Mouse (Mus musculus): Measurements from ENCODE around the gene Csad. TPM values are rescaled to one million over a fixed set of nuclear protein-coding genes. Genes with fewer than 3 reads are reported as not detected.
"Not testable (repeated sequence)": the region's sequence is repeated elsewhere in the genome, so short reads cannot be mapped to it uniquely, and the experiment has no call there.

Csad gene
- polyA plus RNA-seq, 1 experiment from 2014 or later = 153 TPM

GRCm38 (mm10) chr15:102155006-102155405, 49.5 kb downstream of the Csad start:
- H3K27me3 ChIP-seq (ENCODE audit: insufficient read depth, low read length); ATAC-seq (ENCODE audit: low FRiP score, low TSS enrichment): not testable (repeated sequence)
- 85% methylated on average over 6 of the region's 6 CpGs for WGBS

GRCm38 (mm10) chr15:102152646-102153045, 51.9 kb downstream of the Csad start:
- H3K9me3 ChIP-seq (ENCODE audit: low read length) = no peaks in the 10 kb centered on the region
- WGBS = 34% methylated on average over 4 of the region's 4 CpGs
- H3K4me1 ChIP-seq (ENCODE audit: insufficient read depth, low read length) = peaks cover 26% of the 10 kb centered on the region
- H3K4me2 ChIP-seq (replicated peaks; ENCODE audit: low read depth, low read length) = no peak overlapping the region
- H3K27ac ChIP-seq (ENCODE audit: low read length) = no peak overlapping the region
- no peak overlapping the region for H3K9ac ChIP-seq (replicated peaks; ENCODE audit: low read length)
- H3K27me3 ChIP-seq (ENCODE audit: insufficient read depth, low read length) = no peaks in the 10 kb centered on the region
- H3K36me3 ChIP-seq (ENCODE audit: insufficient read depth, low read length) = no peaks in the 10 kb centered on the region
- no peak for ATAC-seq (ENCODE audit: low FRiP score, low TSS enrichment)
- H3K4me3 ChIP-seq (ENCODE audit: low read length) = no peak overlapping the region

More at GRCm38 (mm10) chr15:102155006-102155405, 49.5 kb downstream of the Csad start:
- not testable (repeated sequence) for H3K4me3 ChIP-seq (ENCODE audit: low read length); H3K27ac ChIP-seq (ENCODE audit: low read length); H3K9me3 ChIP-seq (ENCODE audit: low read length); H3K36me3 ChIP-seq (ENCODE audit: insufficient read depth, low read length); H3K9ac ChIP-seq (replicated peaks; ENCODE audit: low read length); H3K4me2 ChIP-seq (replicated peaks; ENCODE audit: low read depth, low read length)
- H3K4me1 ChIP-seq (ENCODE audit: insufficient read depth, low read length) = peaks cover 20% of the 10 kb centered on the region

- ATAC-seq (ENCODE audit: low FRiP score, low TSS enrichment) = no peak
- no peak within 1 kb of the TSS for H3K4me3 ChIP-seq (ENCODE audit: low read length)
- H3K4me2 ChIP-seq (replicated peaks; ENCODE audit: low read depth, low read length) = peak within 1 kb of the TSS; percentile 17
- no peaks in the 10 kb centered on the region for H3K9me3 ChIP-seq (ENCODE audit: low read length)
- peaks cover 22% of the 10 kb centered on the region for H3K4me1 ChIP-seq (ENCODE audit: insufficient read depth, low read length)
- H3K27me3 ChIP-seq (ENCODE audit: insufficient read depth, low read length) = peaks cover 7% of the 10 kb centered on the region
- H3K36me3 ChIP-seq (ENCODE audit: insufficient read depth, low read length) = no peaks in the 10 kb centered on the region
- H3K9ac ChIP-seq (replicated peaks; ENCODE audit: low read length) = 0 out of 2 replicates have a peak within 1 kb of the TSS, but pooled peaks have one; percentile 1
- 38% methylated on average over 20 of the region's 20 CpGs for WGBS
- H3K27ac ChIP-seq (ENCODE audit: low read length) = no peak within 1 kb of the TSS
Observed at GRCm38 (mm10) chr15:102150301-102151135, 54.0 kb downstream of the Csad start, which contains the start of gene Soat2. TSS of gene Soat2 (plus strand) at chr15:102150526.

GRCm38 (mm10) chr15:102149561-102149960, 55.0 kb downstream of the Csad start:
- no peak overlapping the region for H3K9ac ChIP-seq (replicated peaks; ENCODE audit: low read length)
- no peaks in the 10 kb centered on the region for H3K36me3 ChIP-seq (ENCODE audit: insufficient read depth, low read length)
- no peaks in the 10 kb centered on the region for H3K9me3 ChIP-seq (ENCODE audit: low read length)
- H3K27ac ChIP-seq (ENCODE audit: low read length) = no peak overlapping the region
- H3K4me2 ChIP-seq (replicated peaks; ENCODE audit: low read depth, low read length) = no peak overlapping the region
- no peak overlapping the region for H3K4me3 ChIP-seq (ENCODE audit: low read length)
- ATAC-seq (ENCODE audit: low FRiP score, low TSS enrichment) = no peak
- WGBS = 65% methylated on average over 4 of the region's 4 CpGs
- peaks cover 29% of the 10 kb centered on the region for H3K4me1 ChIP-seq (ENCODE audit: insufficient read depth, low read length)
- peaks cover 16% of the 10 kb centered on the region for H3K27me3 ChIP-seq (ENCODE audit: insufficient read depth, low read length)

GRCm38 (mm10) chr15:102147674-102148402, 56.7 kb downstream of the Csad start:
- no peaks in the 10 kb centered on the region for H3K36me3 ChIP-seq (ENCODE audit: insufficient read depth, low read length)
- no peak overlapping the region for H3K4me2 ChIP-seq (replicated peaks; ENCODE audit: low read depth, low read length)
- no peak for ATAC-seq (ENCODE audit: low FRiP score, low TSS enrichment)
- no peak overlapping the region for H3K27ac ChIP-seq (ENCODE audit: low read length)
- H3K4me3 ChIP-seq (ENCODE audit: low read length) = no peak overlapping the region
- WGBS = 54% methylated on average over 16 of the region's 16 CpGs
- peaks cover 45% of the 10 kb centered on the region for H3K4me1 ChIP-seq (ENCODE audit: insufficient read depth, low read length)
- no peaks in the 10 kb centered on the region for H3K9me3 ChIP-seq (ENCODE audit: low read length)
- peaks cover 24% of the 10 kb centered on the region for H3K27me3 ChIP-seq (ENCODE audit: insufficient read depth, low read length)
- H3K9ac ChIP-seq (replicated peaks; ENCODE audit: low read length) = 0 out of 2 replicates have a peak overlapping the region, but pooled peaks have one; percentile 32

GRCm38 (mm10) chr15:102146882-102147281, 57.6 kb downstream of the Csad start:
- Histone ChIP-seq H3K36me3 (ENCODE audit: insufficient read depth, low read length) (no peaks in the 10 kb centered on the region), H3K27ac (ENCODE audit: low read length) (no peak overlapping the region), H3K4me1 (ENCODE audit: insufficient read depth, low read length) (peaks cover 45% of the 10 kb centered on the region), H3K9ac (replicated peaks; ENCODE audit: low read length) (no peak overlapping the region), H3K4me2 (replicated peaks; ENCODE audit: low read depth, low read length) (no peak overlapping the region), H3K4me3 (ENCODE audit: low read length) (no peak overlapping the region), H3K27me3 (ENCODE audit: insufficient read depth, low read length) (peaks cover 24% of the 10 kb centered on the region), H3K9me3 (ENCODE audit: low read length) (no peaks in the 10 kb centered on the region)
- 0 out of 2 replicates have a peak, but pooled peaks have one; percentile 35 for ATAC-seq (ENCODE audit: low FRiP score, low TSS enrichment)
- 0% methylated on average over 1 of the region's 1 CpGs for WGBS

- H3K4me2 ChIP-seq (replicated peaks; ENCODE audit: low read depth, low read length) = no peak overlapping the region
- no peak overlapping the region for H3K9ac ChIP-seq (replicated peaks; ENCODE audit: low read length)
- no peaks in the 10 kb centered on the region for H3K9me3 ChIP-seq (ENCODE audit: low read length)
- H3K4me3 ChIP-seq (ENCODE audit: low read length) = no peak overlapping the region
- H3K27me3 ChIP-seq (ENCODE audit: insufficient read depth, low read length) = peaks cover 24% of the 10 kb centered on the region
- no peaks in the 10 kb centered on the region for H3K36me3 ChIP-seq (ENCODE audit: insufficient read depth, low read length)
- H3K4me1 ChIP-seq (ENCODE audit: insufficient read depth, low read length) = peaks cover 44% of the 10 kb centered on the region
- WGBS = 84% methylated on average over 5 of the region's 5 CpGs
- ATAC-seq (ENCODE audit: low FRiP score, low TSS enrichment) = no peak
- H3K27ac ChIP-seq (ENCODE audit: low read length) = no peak overlapping the region
Observed at GRCm38 (mm10) chr15:102146089-102146488, 58.4 kb downstream of the Csad start.

GRCm38 (mm10) chr15:102145330-102145729, 59.2 kb downstream of the Csad start:
- Histone ChIP-seq H3K9ac (replicated peaks; ENCODE audit: low read length) (no peak overlapping the region), H3K27me3 (ENCODE audit: insufficient read depth, low read length) (peaks cover 24% of the 10 kb centered on the region), H3K27ac (ENCODE audit: low read length) (no peak overlapping the region), H3K9me3 (ENCODE audit: low read length) (no peaks in the 10 kb centered on the region), H3K4me1 (ENCODE audit: insufficient read depth, low read length) (peaks cover 36% of the 10 kb centered on the region), H3K4me2 (replicated peaks; ENCODE audit: low read depth, low read length) (peak overlapping the region; percentile 53), H3K4me3 (ENCODE audit: low read length) (peak overlapping the region; percentile 36), H3K36me3 (ENCODE audit: insufficient read depth, low read length) (no peaks in the 10 kb centered on the region)
- 61% methylated on average over 10 of the region's 10 CpGs for WGBS
- no peak for ATAC-seq (ENCODE audit: low FRiP score, low TSS enrichment)

- Histone ChIP-seq H3K36me3 (ENCODE audit: insufficient read depth, low read length) (no peaks in the 10 kb centered on the region), H3K4me2 (replicated peaks; ENCODE audit: low read depth, low read length) (peak overlapping the region; percentile 53), H3K9ac (replicated peaks; ENCODE audit: low read length) (peak overlapping the region; percentile 60), H3K27ac (ENCODE audit: low read length) (peak overlapping the region; percentile 17; the same call in 1 of the 2 replicates), H3K4me1 (ENCODE audit: insufficient read depth, low read length) (peaks cover 30% of the 10 kb centered on the region), H3K9me3 (ENCODE audit: low read length) (no peaks in the 10 kb centered on the region), H3K27me3 (ENCODE audit: insufficient read depth, low read length) (peaks cover 24% of the 10 kb centered on the region), H3K4me3 (ENCODE audit: low read length) (peak overlapping the region; percentile 36)
- WGBS = 14% methylated on average over 19 of the region's 19 CpGs
- no peak for ATAC-seq (ENCODE audit: low FRiP score, low TSS enrichment)
Observed at GRCm38 (mm10) chr15:102144726-102145125, 59.8 kb downstream of the Csad start.

All from kidney, embryonic 16.5 days (tissue).